Mouse (Mus musculus) neural tube, embryonic 15.5 days (tissue): ENCODE data around the gene Tm9sf2. TPM values are rescaled to one million over a fixed set of nuclear protein-coding genes. Genes with fewer than 3 reads are reported as not detected.

Experiments used
- polyA plus RNA-seq: library from polyadenylated mRNA; unstranded; fragments of >200 nt; fragmentation: Nextera tagmentation; extraction: Ambion mirVana; gene quantifications from 2 replicates; pipeline ENCODE4 v1.2.1, GENCODE M21; 2015

Tm9sf2 gene
- polyA plus RNA-seq, 1 experiment from 2014 or later: 110 TPM

Other genes starting within 250 kb of the Tm9sf2 start
- 47.0 and 53.8 TPM in 2 replicates for gene Ubac2, start 228.4 kb upstream of the Tm9sf2 start, polyA plus RNA-seq
- 1.7 TPM in 1 of 2 replicates, not detected in the other for gene Gpr18, start 191.3 kb upstream of the Tm9sf2 start, polyA plus RNA-seq
- gene Gpr183, start 141.8 kb upstream of the Tm9sf2 start, polyA plus RNA-seq: 0.74 and 3.7 TPM in 2 replicates
- not detected in 2 replicates for gene Timm8a2, start 72.4 kb upstream of the Tm9sf2 start, polyA plus RNA-seq
- gene Clybl, start 74.7 kb downstream of the Tm9sf2 start, polyA plus RNA-seq: 13.3 and 13.5 TPM in 2 replicates